Mouse (Mus musculus): Measurements from ENCODE around the gene E330017A01Rik. TPM values are rescaled to one million over a fixed set of nuclear protein-coding genes. Genes with fewer than 3 reads are reported as not detected.
"Not testable (repeated sequence)": the region's sequence is repeated elsewhere in the genome, so short reads cannot be mapped to it uniquely, and the experiment has no call there.

E330017A01Rik gene
- polyA plus RNA-seq, 1 experiment from 2014 or later = not detected

DNA sequence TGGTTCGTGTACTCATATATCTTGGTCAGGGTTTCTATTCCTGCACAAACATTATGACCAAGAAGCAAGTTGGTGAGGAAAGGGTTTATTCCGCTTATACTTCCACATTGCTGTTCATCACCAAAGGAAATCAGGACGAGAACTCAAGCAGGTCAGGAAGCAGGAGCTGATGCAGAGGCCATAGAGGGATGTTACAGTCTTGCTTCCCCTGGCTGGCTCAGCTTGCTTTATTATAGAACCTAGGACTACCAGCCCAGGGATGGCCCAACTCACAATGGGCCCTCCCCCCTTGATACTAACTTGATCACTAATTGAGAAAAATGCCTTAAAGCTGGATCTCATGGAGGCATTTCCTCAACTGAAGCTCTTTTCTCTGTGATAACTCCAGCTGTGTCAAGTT lies 28.1 kb upstream of the E330017A01Rik start:
- H3K36me3 ChIP-seq (ENCODE audit: control insufficient read depth, insufficient read depth, low read length); H3K4me3 ChIP-seq (ENCODE audit: low read length); H3K4me1 ChIP-seq (ENCODE audit: control insufficient read depth, insufficient read depth, low read depth, low read length); H3K27ac ChIP-seq (ENCODE audit: low read depth, low read length); ATAC-seq; H3K9me3 ChIP-seq (ENCODE audit: control insufficient read depth, low read length); H3K4me2 ChIP-seq (ENCODE audit: low read length); H3K9ac ChIP-seq (ENCODE audit: low read depth, low read length); H3K27me3 ChIP-seq (replicated peaks; ENCODE audit: control insufficient read depth, insufficient read depth, low read length): not testable (repeated sequence)
- 81% methylated on average over 3 of the region's 3 CpGs for WGBS

DNA sequence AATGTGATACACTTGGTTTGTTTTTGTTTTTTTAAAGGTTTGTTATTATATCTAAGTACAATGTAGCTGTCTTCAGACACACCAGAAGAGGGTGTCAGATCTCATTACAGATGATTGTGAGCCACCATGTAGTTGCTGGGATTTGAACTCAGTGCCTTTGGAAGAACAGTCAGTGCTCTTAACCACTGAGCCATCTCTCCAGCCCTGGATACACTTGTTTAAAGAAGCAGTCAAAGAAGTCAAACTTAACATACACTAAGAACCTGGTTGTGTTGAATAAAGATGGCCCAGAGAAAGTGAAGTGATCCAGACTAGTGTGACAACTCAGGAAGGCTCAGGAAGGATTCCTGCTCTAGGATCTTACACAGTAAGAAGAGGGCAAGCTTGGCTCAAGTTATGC lies 26.6 kb upstream of the E330017A01Rik start:
- H3K4me1 ChIP-seq (ENCODE audit: control insufficient read depth, insufficient read depth, low read depth, low read length); H3K27me3 ChIP-seq (replicated peaks; ENCODE audit: control insufficient read depth, insufficient read depth, low read length); H3K4me2 ChIP-seq (ENCODE audit: low read length); H3K9ac ChIP-seq (ENCODE audit: low read depth, low read length); H3K9me3 ChIP-seq (ENCODE audit: control insufficient read depth, low read length); H3K36me3 ChIP-seq (ENCODE audit: control insufficient read depth, insufficient read depth, low read length); H3K4me3 ChIP-seq (ENCODE audit: low read length); ATAC-seq; H3K27ac ChIP-seq (ENCODE audit: low read depth, low read length): not testable (repeated sequence)

DNA sequence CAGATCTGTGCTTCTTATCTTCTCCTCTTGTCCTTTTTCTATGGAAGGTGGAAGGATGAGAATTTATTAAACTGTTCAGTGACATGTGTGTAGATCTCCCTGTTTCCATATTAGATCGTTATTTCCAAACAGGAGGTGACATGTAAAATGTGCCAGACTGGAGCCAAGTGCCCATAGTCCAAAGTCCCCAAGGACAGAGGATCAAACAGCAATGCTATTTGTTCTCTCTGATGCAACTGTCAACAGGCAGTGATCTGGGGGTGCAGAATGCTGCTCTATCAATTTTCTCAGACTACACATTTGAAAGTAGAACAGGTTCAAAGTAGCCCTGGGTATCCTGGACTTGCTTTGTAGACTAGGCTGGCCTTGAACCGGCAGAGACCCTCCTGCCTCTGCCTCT lies 25.3 kb upstream of the E330017A01Rik start:
- no peak overlapping the region for H3K27ac ChIP-seq (ENCODE audit: low read depth, low read length)
- ATAC-seq = no peak
- WGBS = 85% methylated on average over 2 of the region's 2 CpGs

DNA sequence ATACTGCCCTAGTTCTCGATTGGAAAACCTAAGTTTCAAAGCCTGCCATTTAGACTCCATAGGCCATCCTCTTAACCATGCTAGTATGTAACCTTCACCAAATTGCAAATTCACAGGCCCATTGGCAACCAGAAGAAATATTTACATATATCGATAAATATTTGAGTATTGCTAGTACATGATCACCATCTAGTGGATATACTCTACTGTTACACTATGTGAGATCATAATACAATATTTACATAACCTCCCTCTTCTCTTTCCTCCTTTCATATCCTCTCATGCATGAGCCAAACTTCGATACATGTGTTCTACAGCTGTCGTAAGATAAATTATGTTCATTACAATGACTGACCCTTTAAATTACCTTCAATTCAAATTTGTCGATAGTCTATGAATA lies 24.5 kb upstream of the E330017A01Rik start:
- 67% methylated on average over 5 of the region's 5 CpGs for WGBS
- Histone ChIP-seq H3K4me1 (ENCODE audit: control insufficient read depth, insufficient read depth, low read depth, low read length) (no peaks in the 10 kb centered on the region), H3K27ac (ENCODE audit: low read depth, low read length) (no peak overlapping the region), H3K4me3 (ENCODE audit: low read length) (no peak overlapping the region), H3K9me3 (ENCODE audit: control insufficient read depth, low read length) (no peaks in the 10 kb centered on the region), H3K9ac (ENCODE audit: low read depth, low read length) (no peak overlapping the region), H3K27me3 (replicated peaks; ENCODE audit: control insufficient read depth, insufficient read depth, low read length) (no peaks in the 10 kb centered on the region), H3K36me3 (ENCODE audit: control insufficient read depth, insufficient read depth, low read length) (no peaks in the 10 kb centered on the region), H3K4me2 (ENCODE audit: low read length) (no peak overlapping the region)
- ATAC-seq = peak; percentile 82

More for the DNA sequence above, 25.3 kb upstream of the E330017A01Rik start:
- no peaks in the 10 kb centered on the region for H3K9me3 ChIP-seq (ENCODE audit: control insufficient read depth, low read length)
- H3K27me3 ChIP-seq (replicated peaks; ENCODE audit: control insufficient read depth, insufficient read depth, low read length) = no peaks in the 10 kb centered on the region
- H3K4me3 ChIP-seq (ENCODE audit: low read length) = no peak overlapping the region
- H3K9ac ChIP-seq (ENCODE audit: low read depth, low read length) = no peak overlapping the region
- no peaks in the 10 kb centered on the region for H3K4me1 ChIP-seq (ENCODE audit: control insufficient read depth, insufficient read depth, low read depth, low read length)
- H3K36me3 ChIP-seq (ENCODE audit: control insufficient read depth, insufficient read depth, low read length) = no peaks in the 10 kb centered on the region
- no peak overlapping the region for H3K4me2 ChIP-seq (ENCODE audit: low read length)

DNA sequence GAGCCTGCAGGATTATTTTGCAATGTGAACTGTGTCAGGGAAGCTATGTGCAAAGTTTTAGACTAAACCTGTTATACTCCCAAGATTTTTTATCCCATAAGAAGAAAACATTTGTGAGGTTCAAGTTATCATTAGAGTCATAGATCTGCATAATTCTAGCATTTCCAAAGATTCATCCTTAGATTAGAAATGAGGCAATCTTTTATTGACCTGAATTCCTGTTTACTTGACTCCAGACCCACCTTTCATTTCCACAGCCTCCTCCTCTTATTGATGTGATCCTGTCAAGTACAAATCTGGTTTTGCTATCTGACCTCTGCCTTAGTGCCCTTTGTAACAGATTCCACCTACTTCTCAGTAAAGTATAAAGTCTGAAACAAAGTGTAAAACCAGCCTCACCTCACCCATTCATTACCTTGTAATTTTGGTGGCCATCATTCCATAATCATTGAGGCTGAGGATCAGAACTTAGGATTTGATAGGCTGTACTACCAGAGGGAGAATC lies 23.8 kb upstream of the E330017A01Rik start:
- no peak for ATAC-seq
- Histone ChIP-seq H3K9me3 (ENCODE audit: control insufficient read depth, low read length) (no peaks in the 10 kb centered on the region), H3K9ac (ENCODE audit: low read depth, low read length) (no peak overlapping the region), H3K27me3 (replicated peaks; ENCODE audit: control insufficient read depth, insufficient read depth, low read length) (no peaks in the 10 kb centered on the region), H3K27ac (ENCODE audit: low read depth, low read length) (no peak overlapping the region), H3K4me2 (ENCODE audit: low read length) (no peak overlapping the region), H3K36me3 (ENCODE audit: control insufficient read depth, insufficient read depth, low read length) (no peaks in the 10 kb centered on the region), H3K4me1 (ENCODE audit: control insufficient read depth, insufficient read depth, low read depth, low read length) (no peaks in the 10 kb centered on the region), H3K4me3 (ENCODE audit: low read length) (no peak overlapping the region)

DNA sequence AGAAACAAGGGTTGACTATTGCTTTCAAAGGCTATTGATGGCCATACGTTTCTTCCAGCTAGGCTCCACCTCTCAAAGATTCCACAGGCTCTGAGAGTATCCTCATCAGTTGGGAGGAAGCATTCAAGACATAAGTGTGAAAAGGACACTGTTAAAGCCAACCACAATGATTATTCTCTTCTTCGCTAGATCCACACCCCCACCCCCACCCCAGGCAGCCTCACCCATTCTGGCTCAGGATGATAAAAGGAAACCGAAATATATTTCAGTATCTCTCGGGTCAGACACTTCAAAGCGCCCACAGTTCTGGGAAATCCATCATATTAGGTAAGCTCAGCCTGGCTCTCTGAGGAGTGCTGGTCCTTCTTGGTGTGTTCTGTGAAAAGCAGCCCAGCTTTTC lies 23.3 kb upstream of the E330017A01Rik start:
- Histone ChIP-seq H3K9me3 (ENCODE audit: control insufficient read depth, low read length) (no peaks in the 10 kb centered on the region), H3K9ac (ENCODE audit: low read depth, low read length) (no peak overlapping the region), H3K4me2 (ENCODE audit: low read length) (no peak overlapping the region), H3K4me1 (ENCODE audit: control insufficient read depth, insufficient read depth, low read depth, low read length) (no peaks in the 10 kb centered on the region), H3K36me3 (ENCODE audit: control insufficient read depth, insufficient read depth, low read length) (no peaks in the 10 kb centered on the region), H3K4me3 (ENCODE audit: low read length) (no peak overlapping the region), H3K27me3 (replicated peaks; ENCODE audit: control insufficient read depth, insufficient read depth, low read length) (no peaks in the 10 kb centered on the region), H3K27ac (ENCODE audit: low read depth, low read length) (no peak overlapping the region)
- WGBS = 78% methylated on average over 5 of the region's 5 CpGs
- no peak for ATAC-seq

DNA sequence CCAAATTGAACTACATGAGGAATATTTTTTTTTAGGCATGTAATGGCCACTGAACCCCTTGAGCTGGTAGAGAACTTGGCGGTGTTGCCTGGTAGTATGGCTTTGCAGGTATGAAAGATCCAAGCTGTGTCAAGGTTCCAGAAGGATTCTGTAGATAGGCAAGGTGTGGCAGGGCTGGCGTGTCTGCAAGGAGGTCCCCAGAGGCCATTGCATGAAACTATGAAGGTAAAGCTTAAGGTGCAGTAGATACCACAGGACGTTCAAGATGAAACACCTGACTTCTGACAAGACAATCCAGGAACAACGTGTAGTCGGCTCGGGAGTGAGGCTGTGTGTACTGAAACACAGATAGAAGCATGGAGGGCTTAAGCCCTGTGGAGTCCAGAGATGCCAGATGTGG lies 20.1 kb upstream of the E330017A01Rik start:
- ATAC-seq = no peak
- no peak overlapping the region for H3K27ac ChIP-seq (ENCODE audit: low read depth, low read length)
- no peak overlapping the region for H3K4me3 ChIP-seq (ENCODE audit: low read length)
- H3K36me3 ChIP-seq (ENCODE audit: control insufficient read depth, insufficient read depth, low read length) = no peaks in the 10 kb centered on the region
- no peak overlapping the region for H3K4me2 ChIP-seq (ENCODE audit: low read length)
- no peaks in the 10 kb centered on the region for H3K9me3 ChIP-seq (ENCODE audit: control insufficient read depth, low read length)
- H3K9ac ChIP-seq (ENCODE audit: low read depth, low read length) = no peak overlapping the region
- no peaks in the 10 kb centered on the region for H3K27me3 ChIP-seq (replicated peaks; ENCODE audit: control insufficient read depth, insufficient read depth, low read length)
- no peaks in the 10 kb centered on the region for H3K4me1 ChIP-seq (ENCODE audit: control insufficient read depth, insufficient read depth, low read depth, low read length)
- WGBS = 96% methylated on average over 6 of the region's 6 CpGs

DNA sequence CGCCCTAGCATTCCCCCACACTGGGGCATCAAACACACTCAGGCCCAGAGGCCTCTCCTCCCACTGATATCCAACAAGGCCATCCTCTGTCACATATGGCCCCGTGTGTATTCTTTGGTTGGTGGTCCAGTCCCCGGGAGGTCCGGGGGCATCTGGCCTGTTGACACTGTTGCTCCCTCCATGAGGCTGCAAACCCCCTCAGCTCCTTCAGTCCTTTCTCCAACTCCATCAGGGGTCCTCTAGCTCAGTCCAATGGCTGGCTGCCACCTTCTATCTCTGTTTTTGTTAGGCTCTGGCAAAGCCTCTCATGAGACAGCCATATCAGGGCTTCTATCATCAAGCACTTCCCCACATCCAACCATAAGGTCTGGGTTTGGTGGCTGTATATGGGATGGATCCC lies 18.0 kb upstream of the E330017A01Rik start:
- no peak overlapping the region for H3K27ac ChIP-seq (ENCODE audit: low read depth, low read length)
- H3K4me2 ChIP-seq (ENCODE audit: low read length) = no peak overlapping the region
- WGBS = 86% methylated on average over 4 of the region's 4 CpGs
- H3K9ac ChIP-seq (ENCODE audit: low read depth, low read length) = no peak overlapping the region
- H3K4me3 ChIP-seq (ENCODE audit: low read length) = no peak overlapping the region
- no peak for ATAC-seq
- no peaks in the 10 kb centered on the region for H3K27me3 ChIP-seq (replicated peaks; ENCODE audit: control insufficient read depth, insufficient read depth, low read length)
- no peaks in the 10 kb centered on the region for H3K4me1 ChIP-seq (ENCODE audit: control insufficient read depth, insufficient read depth, low read depth, low read length)
- no peaks in the 10 kb centered on the region for H3K9me3 ChIP-seq (ENCODE audit: control insufficient read depth, low read length)
- H3K36me3 ChIP-seq (ENCODE audit: control insufficient read depth, insufficient read depth, low read length) = no peaks in the 10 kb centered on the region

DNA sequence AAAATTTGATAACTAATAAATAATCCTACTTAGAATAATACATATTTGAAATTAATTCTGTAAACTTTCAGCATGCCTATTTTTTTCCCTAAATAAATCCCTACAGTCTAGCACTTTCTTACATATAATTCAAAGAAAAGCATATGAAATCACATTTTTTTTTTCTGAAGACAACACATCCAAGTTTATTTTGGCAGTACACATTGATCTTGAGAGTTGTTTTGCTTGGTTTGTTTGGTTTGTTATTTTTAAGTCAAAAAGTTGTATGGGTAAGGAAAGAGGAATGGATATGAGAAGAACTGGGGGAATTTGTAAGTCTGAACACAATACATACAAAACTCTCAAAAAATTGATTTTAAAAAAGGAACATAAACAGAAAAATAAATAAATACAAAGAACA lies 17.2 kb upstream of the E330017A01Rik start:
- H3K36me3 ChIP-seq (ENCODE audit: control insufficient read depth, insufficient read depth, low read length) = no peaks in the 10 kb centered on the region
- H3K4me3 ChIP-seq (ENCODE audit: low read length) = no peak overlapping the region
- no peak for ATAC-seq
- no peak overlapping the region for H3K4me2 ChIP-seq (ENCODE audit: low read length)
- no peak overlapping the region for H3K9ac ChIP-seq (ENCODE audit: low read depth, low read length)
- H3K9me3 ChIP-seq (ENCODE audit: control insufficient read depth, low read length) = no peaks in the 10 kb centered on the region
- H3K4me1 ChIP-seq (ENCODE audit: control insufficient read depth, insufficient read depth, low read depth, low read length) = no peaks in the 10 kb centered on the region
- H3K27ac ChIP-seq (ENCODE audit: low read depth, low read length) = no peak overlapping the region
- H3K27me3 ChIP-seq (replicated peaks; ENCODE audit: control insufficient read depth, insufficient read depth, low read length) = no peaks in the 10 kb centered on the region

DNA sequence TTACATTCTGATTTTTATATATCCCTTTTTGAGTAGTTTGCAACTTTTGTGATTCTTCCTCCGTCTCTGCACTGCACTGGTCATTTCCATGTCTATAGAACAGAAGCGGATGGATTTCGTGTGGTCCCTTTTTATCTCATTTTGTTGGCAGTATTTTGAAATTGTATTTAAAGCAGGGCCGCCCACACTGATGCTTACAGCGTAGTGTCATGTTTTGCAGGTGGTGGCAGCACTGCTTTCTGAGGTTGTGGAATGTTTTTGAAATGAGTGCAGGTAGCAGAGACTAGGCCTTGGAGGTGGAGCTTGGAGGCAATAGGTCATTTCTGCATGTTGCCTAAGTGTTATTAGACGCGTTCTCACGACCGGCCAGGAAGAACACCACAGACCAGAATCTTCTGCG lies 11.4 kb upstream of the E330017A01Rik start:
- 94% methylated on average over 10 of the region's 10 CpGs for WGBS
- Histone ChIP-seq H3K27ac (ENCODE audit: low read depth, low read length) (no peak overlapping the region), H3K27me3 (replicated peaks; ENCODE audit: control insufficient read depth, insufficient read depth, low read length) (no peaks in the 10 kb centered on the region), H3K4me3 (ENCODE audit: low read length) (no peak overlapping the region), H3K9me3 (ENCODE audit: control insufficient read depth, low read length) (no peaks in the 10 kb centered on the region), H3K9ac (ENCODE audit: low read depth, low read length) (no peak overlapping the region), H3K36me3 (ENCODE audit: control insufficient read depth, insufficient read depth, low read length) (no peaks in the 10 kb centered on the region), H3K4me1 (ENCODE audit: control insufficient read depth, insufficient read depth, low read depth, low read length) (no peaks in the 10 kb centered on the region), H3K4me2 (ENCODE audit: low read length) (no peak overlapping the region)
- ATAC-seq = no peak

Data from hindbrain, embryonic 16.5 days (tissue).